Mouse (Mus musculus) intestine, embryonic 15.5 days (tissue): Measurements from ENCODE around the gene Vmn1r166. TPM values are rescaled to one million over a fixed set of nuclear protein-coding genes. Genes with fewer than 3 reads are reported as not detected.
"Not testable (repeated sequence)": the region's sequence is repeated elsewhere in the genome, so short reads cannot be mapped to it uniquely, and the experiment has no call there.

Experiments
- ATAC-seq: fragments of 200-750 bp; cut with Nextera tagmentation; 2 replicates; pipeline ENCODE4 v1.8.0; 2017; ENCODE audit warnings: moderate TSS enrichment, moderate library complexity
- H3K27ac ChIP-seq: fragments of 300-500 bp; sonication (generic); 2 replicates; pipeline ENCODE4 v1.5.1; 2015; ENCODE audit warnings: mild to moderate bottlenecking, inconsistent platforms
- H3K27me3 ChIP-seq: fragments of 300-500 bp; sonication (generic); replicated peaks from 2 replicates; pipeline ENCODE4 v1.6.1; 2015; ENCODE audit warnings: inconsistent platforms
- H3K36me3 ChIP-seq: fragments of 300-500 bp; sonication (generic); 2 replicates; pipeline ENCODE4 v1.6.1; 2015; ENCODE audit warnings: inconsistent platforms
- H3K4me1 ChIP-seq: fragments of 300-500 bp; sonication (generic); replicated peaks from 2 replicates; pipeline ENCODE4 v1.6.1; 2015; ENCODE audit warnings: inconsistent platforms
- H3K4me2 ChIP-seq: fragments of 300-500 bp; sonication (generic); replicated peaks from 2 replicates; pipeline ENCODE4 v1.6.1; 2015; ENCODE audit warnings: mild to moderate bottlenecking, inconsistent platforms
- H3K4me3 ChIP-seq: fragments of 300-500 bp; sonication (generic); replicated peaks from 2 replicates; pipeline ENCODE4 v1.5.1; 2015; ENCODE audit warnings: inconsistent platforms
- H3K9ac ChIP-seq: fragments of 300-500 bp; sonication (generic); 2 replicates; pipeline ENCODE4 v1.6.1; 2015; ENCODE audit warnings: inconsistent platforms
- H3K9me3 ChIP-seq: fragments of 300-500 bp; sonication (generic); 2 replicates; pipeline ENCODE4 v1.6.1; 2016; ENCODE audit warnings: inconsistent platforms
- WGBS: fragments of 180-500 bp; shearing (Covaris S2); methylation state at CpG from one replicate; pipeline ENCODE4 v1.1.7; 2015; 5-methylcytosine and 5-hydroxymethylcytosine counted together
- polyA plus RNA-seq: library from polyadenylated mRNA; unstranded; fragments of >200 nt; fragmentation: Nextera tagmentation; extraction: Ambion mirVana; gene quantifications from 2 replicates; pipeline ENCODE4 v1.2.1, GENCODE M21; 2015

The Vmn1r166 gene
- not detected in 2 replicates for polyA plus RNA-seq

- not testable (repeated sequence) for H3K27ac ChIP-seq, ATAC-seq, H3K27me3 ChIP-seq, H3K4me1 ChIP-seq, H3K4me2 ChIP-seq, H3K9me3 ChIP-seq, H3K36me3 ChIP-seq, H3K9ac ChIP-seq, H3K4me3 ChIP-seq
- WGBS, result no CpG with 5 or more reads among the region's 2 CpGs
Observed at GRCm38 (mm10) chr7:23251582-23251981, at the start of gene Vmn1r166. TSS of gene Vmn1r166 (minus strand) at chr7:23251682.

- not testable (repeated sequence) for H3K27me3 ChIP-seq, ATAC-seq, H3K4me2 ChIP-seq, H3K9me3 ChIP-seq, H3K36me3 ChIP-seq, H3K4me3 ChIP-seq, H3K4me1 ChIP-seq, H3K27ac ChIP-seq, H3K9ac ChIP-seq
- WGBS, result 79% methylated on average over 3 of the region's 3 CpGs
Observed at GRCm38 (mm10) chr7:23300892-23301291, 49.4 kb upstream of the Vmn1r166 start, which contains the start of gene Nlrp4e. TSS of gene Nlrp4e (plus strand) at chr7:23301192.

GRCm38 (mm10) chr7:23278800-23279199, 27.3 kb upstream of the Vmn1r166 start, which contains the start of gene Gm6902:
TSS of gene Gm6902 (minus strand) at chr7:23278900.
- not testable (repeated sequence) for H3K36me3 ChIP-seq, H3K27me3 ChIP-seq, H3K4me3 ChIP-seq, H3K27ac ChIP-seq, H3K4me2 ChIP-seq, H3K9me3 ChIP-seq, H3K4me1 ChIP-seq, ATAC-seq, H3K9ac ChIP-seq
- no CpG with 5 or more reads among the region's 2 CpGs for WGBS

- H3K4me3 ChIP-seq, H3K27me3 ChIP-seq, H3K4me2 ChIP-seq, H3K9ac ChIP-seq, H3K9me3 ChIP-seq, H3K27ac ChIP-seq, H3K36me3 ChIP-seq, ATAC-seq, H3K4me1 ChIP-seq: not testable (repeated sequence)
- WGBS, result no CpG with 5 or more reads among the region's 3 CpGs
Observed at GRCm38 (mm10) chr7:23217032-23217431, 34.5 kb downstream of the Vmn1r166 start, which contains the start of gene Vmn1r165. TSS of gene Vmn1r165 (plus strand) at chr7:23217332.

Other genes with a start within 250 kb of the Vmn1r166 start
- gene Gm4216, start 231.8 kb downstream of the Vmn1r166 start, polyA plus RNA-seq, result not detected in 2 replicates
- not detected in 2 replicates for gene Vmn1r163, start 196.1 kb downstream of the Vmn1r166 start, polyA plus RNA-seq
- gene Gm8720, start 184.2 kb downstream of the Vmn1r166 start, polyA plus RNA-seq, result not detected in 2 replicates
- gene Gm10662, start 107.2 kb downstream of the Vmn1r166 start, polyA plus RNA-seq, result not detected in 2 replicates
- not detected in 2 replicates for gene Vmn1r165, start 34.4 kb downstream of the Vmn1r166 start, polyA plus RNA-seq
- gene Gm6902, start 27.2 kb upstream of the Vmn1r166 start, polyA plus RNA-seq, result not detected in 2 replicates
- gene Nlrp4e, start 49.5 kb upstream of the Vmn1r166 start, polyA plus RNA-seq, result not detected in 2 replicates
- gene Nlrp5, start 134.2 kb upstream of the Vmn1r166 start, polyA plus RNA-seq, result not detected in 2 replicates